Mouse (Mus musculus): ENCODE measurements around the gene Ubn2. TPM values are rescaled to one million over a fixed set of nuclear protein-coding genes. Genes with fewer than 3 reads are reported as not detected.

Gene Ubn2
- total and polyA plus RNA-seq, 2 experiments from 2014 or later, result 12.3 to 22.5 TPM

GRCm38 (mm10) chr6:38552636-38553000 is 118.9 kb downstream of the Ubn2 start:
- H3K9ac ChIP-seq (replicated peaks; ENCODE audit: low read length), result peak overlapping the region; percentile 86
- H3K4me3 ChIP-seq (ENCODE audit: low read length), result peak overlapping the region; percentile 74
- 24% methylated on average over 5 of the region's 5 CpGs for WGBS
- no peaks in the 10 kb centered on the region for H3K36me3 ChIP-seq (ENCODE audit: insufficient read depth, low read length)
- no peaks in the 10 kb centered on the region; the same call in 1 of the 2 replicates for H3K4me1 ChIP-seq (ENCODE audit: insufficient read depth, low read length)
- DNase-seq (ENCODE audit: low spot score) (no peak), ATAC-seq (no peak)
- H3K9me3 ChIP-seq (ENCODE audit: low read length), result no peaks in the 10 kb centered on the region
- H3K27ac ChIP-seq, result peak overlapping the region; percentile 99; the same call in 1 of the 2 replicates
- no peaks in the 10 kb centered on the region for H3K27me3 ChIP-seq (ENCODE audit: insufficient read depth, low read length)
- peak overlapping the region; percentile 59 for H3K4me2 ChIP-seq (ENCODE audit: low read depth, low read length)
- no peak for TF ChIP-seq CTCF (IDR thresholded peaks at IDR 0.05; ENCODE audit: low read depth)

Small RNAs within 50 kb of the gene (microRNA-seq; reads per million reads assigned to microRNA genes)
- gene Mir7670, result 0 to 0.36 reads per million in 2 experiments

Other genes with a start within 250 kb of the Ubn2 start
- 31.9 and 32.0 TPM in 2 replicates for gene D630045J12Rik, start 179.9 kb upstream of the Ubn2 start, total RNA-seq (2014; rRNA removed)
- gene D630045J12Rik, start 179.9 kb upstream of the Ubn2 start, polyA plus RNA-seq (2015; fragmentation: Nextera tagmentation; extraction: Ambion mirVana), result 6.4 and 7.6 TPM in 2 replicates
- 6.1 and 7.9 TPM in 2 replicates for gene Zc3hav1l, start 134.7 kb upstream of the Ubn2 start, total RNA-seq (2014; rRNA removed)
- gene Zc3hav1l, start 134.7 kb upstream of the Ubn2 start, polyA plus RNA-seq (2015; fragmentation: Nextera tagmentation; extraction: Ambion mirVana), result 2.7 and 2.9 TPM in 2 replicates
- 5.0 and 7.0 TPM in 2 replicates for gene Zc3hav1, start 79.3 kb upstream of the Ubn2 start, total RNA-seq (2014; rRNA removed)
- gene Zc3hav1, start 79.3 kb upstream of the Ubn2 start, polyA plus RNA-seq (2015; fragmentation: Nextera tagmentation; extraction: Ambion mirVana), result 2.3 and 2.9 TPM in 2 replicates
- 4.6 and 5.0 TPM in 2 replicates for gene Ttc26, start 52.5 kb upstream of the Ubn2 start, total RNA-seq (2014; rRNA removed)
- 2.5 and 2.9 TPM in 2 replicates for gene Ttc26, start 52.5 kb upstream of the Ubn2 start, polyA plus RNA-seq (2015; fragmentation: Nextera tagmentation; extraction: Ambion mirVana)
- gene Fmc1, start 99.6 kb downstream of the Ubn2 start, total RNA-seq (2014; rRNA removed), result 22.5 and 55.8 TPM in 2 replicates
- gene Fmc1, start 99.6 kb downstream of the Ubn2 start, polyA plus RNA-seq (2015; fragmentation: Nextera tagmentation; extraction: Ambion mirVana), result 256 and 260 TPM in 2 replicates
- gene Luc7l2, start 117.4 kb downstream of the Ubn2 start, total RNA-seq (2014; rRNA removed), result 45.0 and 54.3 TPM in 2 replicates
- gene Luc7l2, start 117.4 kb downstream of the Ubn2 start, polyA plus RNA-seq (2015; fragmentation: Nextera tagmentation; extraction: Ambion mirVana), result 36.7 and 44.4 TPM in 2 replicates
- gene Klrg2, start 203.3 kb downstream of the Ubn2 start, total RNA-seq (2014; rRNA removed), result 0.29 and 0.73 TPM in 2 replicates
- gene Klrg2, start 203.3 kb downstream of the Ubn2 start, polyA plus RNA-seq (2015; fragmentation: Nextera tagmentation; extraction: Ambion mirVana), result 0.48 TPM in 2 replicates
- 114 and 143 TPM in 2 replicates for gene Clec2l, start 229.1 kb downstream of the Ubn2 start, total RNA-seq (2014; rRNA removed)
- gene Clec2l, start 229.1 kb downstream of the Ubn2 start, polyA plus RNA-seq (2015; fragmentation: Nextera tagmentation; extraction: Ambion mirVana), result 50.9 and 53.0 TPM in 2 replicates